Mouse (Mus musculus): ENCODE results near the gene Vmn1r231. TPM values are rescaled to one million over a fixed set of nuclear protein-coding genes. Genes with fewer than 3 reads are reported as not detected.

The Vmn1r231 gene
- total RNA-seq (2021): not detected

GRCm38 (mm10) chr17:20904991-20905390 is at the start of gene Vmn1r231:
Gene Vmn1r231 (minus strand): TSS chr17:20905091.
- DNase-seq (ENCODE audit: low spot score in 2 of 2): no peak
- intact Hi-C loops (cut with DNase I): no loop called here

GRCm38 (mm10) chr17:20946636-20947035 is 41.7 kb upstream of the Vmn1r231 start:
- intact Hi-C loops (cut with DNase I): loop anchor here (5.0 to 10.0 kb wide), 3 partner anchors 506 to 618 kb away; partner anchors contain the start of genes Zfp51, Zfp52 and Zfp948
- no peak for DNase-seq (ENCODE audit: low spot score in 2 of 2)

GRCm38 (mm10) chr17:20946026-20946565 is 41.2 kb upstream of the Vmn1r231 start:
- DNase-seq (ENCODE audit: low spot score in 2 of 2): no peak
- intact Hi-C loops (cut with DNase I): loop anchor here (5.0 to 10.0 kb wide), 3 partner anchors 506 to 619 kb away; partner anchors contain the start of genes Zfp51, Zfp52 and Zfp948

- peak; percentile 99 to 100 for DNase-seq (ENCODE audit: low spot score in 2 of 2)
- intact Hi-C loops (cut with DNase I): loop anchor here (1.0 to 10.0 kb wide), 4 partner anchors 63 to 620 kb away; partner anchors contain the start of genes Zfp160, Zfp51, Zfp52 and Zfp948
Measured at GRCm38 (mm10) chr17:20944985-20945891, 40.3 kb upstream of the Vmn1r231 start, which contains the start of gene Ppp2r1a. Gene Ppp2r1a (plus strand): TSS chr17:20945311.

- DNase-seq (ENCODE audit: low spot score in 2 of 2): no peak
- intact Hi-C loops (cut with DNase I): loop anchor here (10.0 kb wide), 2 partner anchors 591 to 621 kb away; partner anchors contain the start of genes Zfp52 and Zfp948
Measured at GRCm38 (mm10) chr17:20944226-20944625, 39.3 kb upstream of the Vmn1r231 start.

- intact Hi-C loops (cut with DNase I): no loop called here
- no peak for DNase-seq (ENCODE audit: low spot score in 2 of 2)
Measured at GRCm38 (mm10) chr17:20919614-20920013, 14.7 kb upstream of the Vmn1r231 start, which contains the start of gene Vmn1r232. Gene Vmn1r232 (minus strand): TSS chr17:20919714.

- intact Hi-C loops (cut with DNase I): no loop called here
- no peak for DNase-seq (ENCODE audit: low spot score in 2 of 2)
Measured at GRCm38 (mm10) chr17:20840144-20840543, 64.7 kb downstream of the Vmn1r231 start, which contains the start of gene Vmn1r230. Gene Vmn1r230 (plus strand): TSS chr17:20840444.

Other genes starting within 250 kb of the Vmn1r231 start
- not detected for gene Vmn1r226, start 222.2 kb downstream of the Vmn1r231 start, total RNA-seq (2021)
- not detected for gene Vmn1r227, start 175.2 kb downstream of the Vmn1r231 start, total RNA-seq (2021)
- gene Vmn1r228, start 118.9 kb downstream of the Vmn1r231 start, total RNA-seq (2021): not detected
- under 1 TPM; 0.07 to 0.09 TPM for gene Vmn1r229, start 93.5 kb downstream of the Vmn1r231 start, total RNA-seq (2021)
- not detected for gene Vmn1r230, start 64.6 kb downstream of the Vmn1r231 start, total RNA-seq (2021)
- not detected for gene Vmn1r232, start 14.6 kb upstream of the Vmn1r231 start, total RNA-seq (2021)
- gene Ppp2r1a, start 40.2 kb upstream of the Vmn1r231 start, total RNA-seq (2021): 100 to 1,000 TPM; 612 to 620 TPM
- gene Vmn1r233, start 91.4 kb upstream of the Vmn1r231 start, total RNA-seq (2021): not detected
- 10 to 100 TPM; 18.5 to 21.5 TPM for gene Zfp160, start 103.8 kb upstream of the Vmn1r231 start, total RNA-seq (2021)